Mouse (Mus musculus) skeletal muscle tissue, adult 2 months (tissue): ENCODE data around the gene Irf9.
A peak's percentile ranks its signal among the peaks of the same experiment; 100 is the strongest.

ENCODE experiments used
- DNase-seq: peaks from one replicate; pipeline ENCODE4 v3.0.0-alpha.2; 2012; ENCODE audit warnings: low read depth, low spot score

Gene Irf9

GRCm38 (mm10) chr14:55603271-55603632, at the start of gene Irf9:
TSS of gene Irf9 (plus strand) at chr14:55603571.
- no peak for DNase-seq

DNA sequence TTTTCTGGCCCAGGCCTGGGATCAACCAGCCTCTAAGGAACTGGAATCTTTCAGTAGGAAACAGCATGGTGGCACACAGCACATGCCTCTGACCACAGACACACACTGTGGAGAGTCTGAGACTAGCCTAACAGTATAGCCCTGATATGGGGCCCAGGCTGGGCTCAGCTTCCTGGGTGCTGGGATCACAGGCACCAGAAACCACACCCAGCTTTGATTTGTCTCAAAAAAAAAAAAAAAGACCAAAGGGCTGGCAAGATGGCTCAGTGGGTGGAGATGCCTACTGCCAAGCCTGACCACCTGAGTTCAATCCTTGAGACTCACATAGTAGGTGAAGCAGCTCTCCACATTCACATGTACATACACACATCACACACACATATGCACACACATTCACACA, 48.7 kb upstream of the Irf9 start:
- no peak for DNase-seq

GRCm38 (mm10) chr14:55555788-55556187, 47.6 kb upstream of the Irf9 start:
- DNase-seq: no peak

DNA sequence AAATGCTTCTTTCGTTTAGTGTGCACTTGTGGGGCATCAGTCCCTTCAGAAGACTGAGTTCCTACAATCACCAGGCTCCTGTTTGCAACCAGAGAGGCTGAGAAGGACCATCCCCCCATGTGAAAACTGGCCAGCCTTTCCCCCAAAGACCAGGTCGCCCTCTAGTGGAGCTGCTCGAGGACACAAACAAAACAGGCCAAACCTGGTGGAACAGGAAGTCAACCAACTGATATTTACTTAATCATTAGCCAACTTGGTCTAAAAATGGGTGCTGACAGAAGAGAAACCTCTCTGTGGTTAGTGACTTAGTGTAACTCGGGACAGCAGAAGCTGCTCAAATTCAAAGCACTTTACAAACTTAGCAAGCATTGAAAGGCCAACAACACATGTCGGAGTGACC, 46.4 kb upstream of the Irf9 start:
- peak; percentile 78 for DNase-seq

DNA sequence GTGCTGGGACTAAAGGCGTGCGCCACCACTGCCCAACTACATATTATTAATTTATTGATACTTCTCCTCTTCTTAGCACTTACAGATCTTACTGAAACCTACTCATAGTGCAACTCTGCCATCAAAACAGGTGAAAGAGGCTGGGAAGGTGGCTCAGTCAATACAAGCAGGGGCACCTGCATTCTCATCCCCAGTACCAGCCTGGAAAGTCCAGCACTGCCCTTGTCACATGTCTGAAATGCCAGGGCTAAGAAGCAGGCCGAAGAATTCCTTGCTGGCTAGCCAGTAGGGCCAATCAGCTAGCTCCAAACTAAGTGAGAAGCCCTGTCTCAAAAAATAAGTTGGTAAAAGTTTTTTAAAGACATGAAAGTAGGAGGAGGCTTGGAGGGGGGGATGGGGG, 45.8 kb upstream of the Irf9 start:
- no peak for DNase-seq

DNA sequence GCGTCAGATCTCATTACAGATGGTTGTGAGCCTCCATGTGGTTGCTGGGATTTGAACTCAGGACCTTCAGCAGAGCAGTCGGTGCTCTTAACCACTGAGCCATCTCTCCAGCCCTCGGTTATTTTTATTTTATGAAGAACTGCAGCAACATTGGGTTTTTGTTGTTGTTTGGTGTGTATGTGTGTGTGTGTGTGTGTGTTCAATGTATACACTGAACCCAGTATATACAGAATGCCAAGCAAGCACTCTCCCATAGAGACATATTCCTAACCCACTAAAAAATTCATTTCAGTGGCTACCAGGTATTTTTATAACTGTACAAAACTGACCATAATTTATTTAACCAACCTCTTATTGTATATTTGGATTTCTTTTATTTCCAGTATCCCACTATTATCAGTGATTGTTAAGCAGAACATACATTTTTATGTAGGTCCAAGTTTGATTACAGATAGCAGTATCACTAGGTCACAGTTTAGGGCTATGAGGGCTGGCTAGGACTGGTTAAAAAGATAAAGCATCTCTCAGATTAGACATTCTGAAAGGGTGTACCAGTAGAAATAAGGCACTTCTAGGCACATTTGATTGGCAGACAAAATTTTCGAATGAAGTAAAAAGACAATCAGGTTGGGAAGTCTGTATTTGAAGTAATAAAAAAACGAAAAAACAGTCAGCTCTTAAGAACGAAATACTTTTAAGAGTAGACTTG, 44.5 kb upstream of the Irf9 start:
- no peak for DNase-seq

GRCm38 (mm10) chr14:55559799-55560201, 43.6 kb upstream of the Irf9 start, which contains the start of gene Dcaf11:
TSS of gene Dcaf11 (plus strand) at chr14:55560006.
- DNase-seq: peak; percentile 95

DNA sequence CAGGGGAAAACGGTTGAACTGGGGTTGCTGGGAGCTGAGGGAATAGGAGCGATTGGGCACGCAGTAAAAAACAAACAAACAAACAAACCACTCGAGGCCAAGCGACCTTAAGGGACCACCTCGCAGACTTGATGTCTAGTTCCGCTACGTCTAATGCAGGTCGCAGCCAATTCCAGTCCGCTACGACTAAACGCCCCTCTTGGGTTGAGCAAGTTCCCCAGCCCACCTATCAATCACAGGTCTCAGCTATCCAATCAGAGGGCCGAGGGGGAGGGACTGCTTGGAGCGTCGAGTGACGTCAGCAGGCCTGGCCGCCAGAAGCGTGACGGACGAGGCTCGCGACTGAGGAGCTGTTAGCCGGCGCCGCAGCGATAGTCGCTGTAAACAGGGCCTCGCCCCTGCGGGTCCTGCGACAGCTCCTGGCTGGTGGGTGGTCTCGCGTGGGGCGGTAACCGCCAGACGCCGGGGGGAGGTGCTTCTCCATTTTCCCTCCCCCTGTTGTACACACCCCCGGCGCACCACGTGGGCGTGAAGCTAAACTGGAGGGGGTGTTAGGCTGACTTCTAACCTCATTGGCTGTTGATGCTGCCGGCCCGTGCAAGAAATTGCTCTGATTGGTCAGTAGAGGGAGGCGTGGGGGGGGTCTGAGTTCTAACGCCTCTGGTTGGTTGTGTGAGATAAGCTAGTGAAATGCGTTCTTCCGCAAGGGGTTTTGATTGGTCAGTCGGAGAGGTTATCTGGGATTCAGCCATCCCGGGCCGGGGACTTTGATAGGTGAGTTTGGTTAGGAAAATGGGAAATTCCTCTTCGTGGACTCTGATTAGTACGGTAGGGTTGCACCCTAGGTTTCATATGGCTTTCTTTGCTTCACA, 42.9 kb upstream of the Irf9 start, which contains the start of gene A730061H03Rik:
Gene A730061H03Rik (minus strand): TSS at position 205 of the 872 bp plus-strand sequence.
- peak; percentile 99 for DNase-seq

DNA sequence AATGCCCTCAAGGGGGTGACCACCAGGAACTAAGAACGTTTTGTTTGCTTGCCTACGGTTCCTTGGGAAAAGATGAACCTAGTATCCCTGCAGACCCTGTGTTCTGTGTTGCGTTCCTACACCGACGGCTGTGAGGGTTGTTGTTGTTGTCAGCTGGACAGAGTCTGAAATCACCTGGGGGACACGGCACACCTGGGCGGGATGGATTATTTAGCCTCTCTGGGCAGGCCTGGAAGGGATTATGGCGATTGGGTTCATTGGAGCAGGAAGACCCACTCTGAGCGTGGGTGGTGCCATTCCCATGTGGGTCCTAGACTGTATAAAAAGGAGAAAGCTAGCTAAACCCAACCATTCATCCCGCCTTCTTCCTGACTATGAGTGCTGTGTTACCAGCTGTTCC, 41.5 kb upstream of the Irf9 start:
- no peak for DNase-seq

DNA sequence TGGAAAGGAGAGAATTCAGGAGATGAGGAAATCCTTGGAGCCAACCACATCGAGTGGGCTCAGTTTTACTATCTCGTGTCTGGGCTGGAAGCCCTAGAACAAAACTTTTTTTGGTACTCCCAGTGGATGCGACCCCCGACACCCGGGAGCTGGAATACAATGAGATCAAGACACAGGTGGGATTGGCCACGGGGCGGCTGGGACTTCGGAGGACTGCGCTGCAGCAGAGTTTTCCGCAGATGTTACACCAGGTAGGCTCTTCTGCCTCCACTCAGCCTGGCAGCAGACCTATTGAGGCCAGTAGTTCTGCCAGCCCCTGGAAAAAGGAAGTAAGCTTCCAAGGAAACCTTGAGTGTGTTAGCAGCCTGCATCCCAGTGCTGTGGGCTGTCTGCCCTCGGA, 40.1 kb upstream of the Irf9 start:
- DNase-seq: no peak

GRCm38 (mm10) chr14:55565748-55566147, 37.6 kb upstream of the Irf9 start:
- no peak for DNase-seq

DNA sequence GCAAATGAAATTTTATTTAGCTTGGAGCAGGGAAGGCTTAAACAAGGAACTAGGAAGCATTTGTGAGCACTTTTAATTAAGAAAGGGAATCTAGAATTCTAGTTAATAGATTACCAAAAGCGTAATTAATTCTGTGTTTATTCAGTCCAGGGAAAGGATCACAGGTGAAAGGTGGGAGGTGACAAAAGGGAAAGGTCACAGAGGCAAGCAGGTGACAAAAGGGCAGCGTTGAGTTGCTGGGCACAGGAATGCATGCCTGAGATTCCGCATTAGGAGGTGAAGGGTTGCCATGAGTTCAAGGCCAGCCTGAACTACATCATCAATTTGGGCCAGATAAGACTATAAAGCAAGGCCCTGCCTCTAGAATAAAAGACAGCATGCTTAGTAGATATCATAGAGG, 35.9 kb upstream of the Irf9 start:
- no peak for DNase-seq

DNA sequence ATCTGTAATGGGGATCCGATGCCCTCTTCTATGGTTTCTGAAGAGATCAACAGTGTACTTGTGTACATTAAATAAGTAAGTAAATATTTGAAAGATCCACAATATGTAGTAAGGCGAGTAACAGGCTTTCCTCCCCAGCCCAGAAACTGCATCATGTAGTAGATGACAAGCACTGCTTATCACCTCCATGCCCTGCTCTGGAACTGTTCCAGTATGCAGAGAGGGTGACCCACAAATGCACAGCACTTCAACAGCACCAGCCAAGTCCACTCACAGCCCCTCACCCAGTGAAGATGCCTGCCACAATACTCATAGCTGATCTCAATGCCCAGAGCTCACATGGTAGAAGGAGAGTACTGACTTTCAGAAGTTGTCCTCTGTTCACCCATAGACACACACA, 32.8 kb upstream of the Irf9 start:
- DNase-seq: no peak

DNA sequence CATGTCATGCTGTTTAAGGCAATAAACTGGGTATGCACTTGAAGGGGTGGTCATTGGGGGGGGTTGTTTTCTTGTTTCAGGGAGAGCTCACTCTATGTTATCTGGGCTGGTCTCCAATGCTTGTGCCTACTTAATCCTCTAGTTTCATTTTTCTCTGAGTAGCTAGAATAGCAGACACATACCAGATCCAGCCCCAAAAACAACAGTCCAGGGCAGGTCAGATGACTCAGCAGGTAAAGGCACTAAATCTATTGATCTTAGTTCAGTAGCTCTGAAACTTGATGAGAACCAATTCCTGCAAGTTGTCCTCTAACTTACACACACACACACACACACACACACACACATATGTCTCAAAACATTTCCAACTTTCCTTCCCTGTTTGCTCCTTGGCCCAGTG, 31.6 kb upstream of the Irf9 start:
- DNase-seq: no peak

DNA sequence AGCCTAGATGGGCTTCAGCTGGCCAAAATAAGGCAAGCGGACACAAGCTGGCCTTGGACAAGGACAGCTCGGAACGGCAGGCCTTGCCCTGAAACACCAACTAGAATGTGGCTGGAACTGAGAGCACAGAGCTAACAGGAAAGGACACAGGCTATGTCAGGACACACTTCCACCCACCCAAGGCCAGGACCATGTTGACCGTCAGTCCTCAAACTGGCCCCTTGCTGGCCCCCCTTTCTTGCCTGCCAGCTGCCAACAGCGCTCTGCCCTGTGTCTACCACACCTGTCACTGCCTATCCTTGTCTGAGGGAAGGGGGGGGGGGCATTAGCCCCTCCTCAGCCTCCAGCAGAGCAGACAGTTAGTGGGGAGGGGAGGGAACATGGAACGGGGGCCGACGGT, 28.1 kb upstream of the Irf9 start, which contains the start of gene Fitm1:
Gene Fitm1 (plus strand): TSS at position 316 of the 400 bp plus-strand sequence.
- peak; percentile 94 for DNase-seq

- peak; percentile 65 for DNase-seq
Observed at GRCm38 (mm10) chr14:55575711-55576110, 27.7 kb upstream of the Irf9 start.

DNA sequence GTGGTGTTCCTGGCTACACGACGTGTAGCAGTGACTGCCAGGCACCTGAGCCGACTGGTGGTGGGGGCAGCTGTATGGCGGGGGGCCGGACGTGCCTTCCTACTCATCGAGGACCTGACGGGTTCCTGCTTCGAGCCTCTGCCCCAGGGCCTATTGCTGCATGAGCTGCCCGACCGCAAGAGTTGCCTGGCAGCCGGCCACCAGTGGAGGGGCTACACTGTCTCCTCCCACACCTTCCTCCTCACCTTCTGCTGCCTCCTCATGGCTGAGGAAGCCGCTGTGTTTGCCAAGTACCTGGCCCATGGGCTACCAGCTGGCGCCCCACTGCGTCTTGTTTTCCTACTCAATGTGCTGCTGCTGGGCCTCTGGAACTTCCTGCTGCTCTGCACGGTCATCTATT, 27.0 kb upstream of the Irf9 start:
- peak; percentile 56 for DNase-seq

- DNase-seq: peak; percentile 63
Observed at GRCm38 (mm10) chr14:55577871-55578667, 25.3 kb upstream of the Irf9 start, which contains the start of gene Psme1. TSS of gene Psme1 (plus strand) at chr14:55578123.

DNA sequence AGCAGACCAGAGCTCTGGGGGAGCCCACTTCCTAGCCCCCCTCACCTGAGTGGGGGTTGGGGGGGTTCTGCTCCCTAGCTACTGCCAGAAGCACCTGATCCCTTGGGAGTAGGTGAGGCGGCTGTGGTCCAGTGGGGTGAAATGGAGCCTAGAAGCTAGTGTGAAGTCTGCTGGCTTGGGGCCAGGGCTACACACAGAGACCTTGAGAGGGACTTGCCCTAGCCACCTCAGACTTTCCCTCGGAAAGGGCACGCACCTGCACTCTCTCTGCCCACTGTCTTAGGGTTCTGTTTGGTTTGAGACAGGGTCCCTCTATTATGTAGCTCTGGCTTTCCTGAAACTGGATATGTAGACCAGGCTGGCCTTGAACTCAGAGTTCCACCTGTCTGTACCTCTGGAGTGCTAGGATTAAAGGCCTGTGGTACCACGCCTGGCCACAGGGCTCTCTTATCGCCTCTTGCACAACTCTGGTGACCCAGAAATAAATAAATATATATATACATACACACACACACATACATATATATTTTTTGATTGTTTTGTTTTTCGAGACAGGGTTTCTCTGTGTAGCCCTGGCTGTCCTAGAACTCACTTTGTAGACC, 24.6 kb upstream of the Irf9 start:
- DNase-seq: peak; percentile 85

GRCm38 (mm10) chr14:55579511-55580496, 23.6 kb upstream of the Irf9 start:
- no peak for DNase-seq
